Mouse (Mus musculus) cerebellum, postnatal 36 days (tissue): ENCODE results near the gene Tmem114.

ENCODE experiments used
- DNase-seq, 2 experiments: peaks; one replicate each; pipeline ENCODE4 v3.0.0; 2021 to 2022; ENCODE audit warnings: mixed read lengths in 2 of 2

Gene Tmem114

GRCm38 (mm10) chr16:8424971-8425330 lies at the start of gene Tmem114:
TSS of gene Tmem114 (minus strand) at chr16:8425136.
- DNase-seq: peak; percentile 36 to 44

GRCm38 (mm10) chr16:8470603-8471481 lies 45.9 kb upstream of the Tmem114 start, which contains the start of gene Mettl22:
TSS of gene Mettl22 (plus strand) at chr16:8470788.
- peak; percentile 90 to 93 for DNase-seq

GRCm38 (mm10) chr16:8470132-8470531 lies 45.2 kb upstream of the Tmem114 start:
- DNase-seq: no peak

- peak; percentile 70 for DNase-seq
Observed at GRCm38 (mm10) chr16:8459098-8459497, 34.2 kb upstream of the Tmem114 start.

- no peak for DNase-seq
Observed at GRCm38 (mm10) chr16:8458391-8458790, 33.5 kb upstream of the Tmem114 start.

- no peak for DNase-seq
Observed at GRCm38 (mm10) chr16:8455221-8455620, 30.3 kb upstream of the Tmem114 start.

GRCm38 (mm10) chr16:8453301-8453700 lies 28.4 kb upstream of the Tmem114 start:
- DNase-seq: no peak

GRCm38 (mm10) chr16:8446256-8446655 lies 21.3 kb upstream of the Tmem114 start:
- DNase-seq: no peak

- no peak for DNase-seq
Observed at GRCm38 (mm10) chr16:8444911-8445310, 20.0 kb upstream of the Tmem114 start.

- DNase-seq: no peak
Observed at GRCm38 (mm10) chr16:8432616-8433015, 7.7 kb upstream of the Tmem114 start.

- DNase-seq: no peak
Observed at GRCm38 (mm10) chr16:8429531-8429930, 4.6 kb upstream of the Tmem114 start.

- DNase-seq: no peak
Observed at GRCm38 (mm10) chr16:8425736-8426135, 800 bp upstream of the Tmem114 start.

GRCm38 (mm10) chr16:8424161-8424970 lies 570 bp downstream of the Tmem114 start:
- DNase-seq: peak in 1 of 2 experiments; percentile 31

GRCm38 (mm10) chr16:8423626-8424114 lies 1.3 kb downstream of the Tmem114 start:
- no peak for DNase-seq

- DNase-seq: no peak
Observed at GRCm38 (mm10) chr16:8420842-8421241, 4.1 kb downstream of the Tmem114 start.

- peak; percentile 60 to 61 for DNase-seq
Observed at GRCm38 (mm10) chr16:8420381-8420780, 4.6 kb downstream of the Tmem114 start.

GRCm38 (mm10) chr16:8419666-8420065 lies 5.3 kb downstream of the Tmem114 start:
- DNase-seq: no peak

- no peak for DNase-seq
Observed at GRCm38 (mm10) chr16:8418126-8418525, 6.8 kb downstream of the Tmem114 start.

- DNase-seq: no peak
Observed at GRCm38 (mm10) chr16:8417011-8417720, 7.8 kb downstream of the Tmem114 start.

GRCm38 (mm10) chr16:8415996-8416395 lies 8.9 kb downstream of the Tmem114 start:
- no peak for DNase-seq

- DNase-seq: no peak
Observed at GRCm38 (mm10) chr16:8413441-8413840, 11.5 kb downstream of the Tmem114 start.

GRCm38 (mm10) chr16:8412213-8412612 lies 12.7 kb downstream of the Tmem114 start:
- peak in 1 of 2 experiments; percentile 38 for DNase-seq

- no peak for DNase-seq
Observed at GRCm38 (mm10) chr16:8409197-8409596, 15.7 kb downstream of the Tmem114 start.
